Mouse (Mus musculus) stomach, embryonic 14.5 days (tissue): ENCODE results near the gene Gm813. TPM values are rescaled to one million over a fixed set of nuclear protein-coding genes. Genes with fewer than 3 reads are reported as not detected.
"Not testable (repeated sequence)": the region's sequence is repeated elsewhere in the genome, so short reads cannot be mapped to it uniquely, and the experiment has no call there.

Experiments used
- ATAC-seq: fragments of 200-750 bp; cut with Nextera tagmentation; 2 replicates; pipeline ENCODE4 v1.8.0; 2017; ENCODE audit warnings: low read depth, moderate TSS enrichment; ENCODE audit not compliant: insufficient number of reproducible peaks, insufficient read depth, low FRiP score
- H3K27ac ChIP-seq: fragments of 300-500 bp; sonication (generic); 2 replicates; pipeline ENCODE4 v1.5.1; 2014; ENCODE audit warnings: mild to moderate bottlenecking, low read length, moderate library complexity, mixed read lengths
- H3K27me3 ChIP-seq: fragments of 300-500 bp; sonication (generic); 2 replicates; pipeline ENCODE4 v1.6.1; 2014; ENCODE audit warnings: low read length, control low read depth, mixed read lengths; ENCODE audit not compliant: control insufficient read depth, insufficient read depth
- H3K36me3 ChIP-seq: fragments of 300-500 bp; sonication (generic); 2 replicates; pipeline ENCODE4 v1.6.1; 2014; ENCODE audit warnings: mild to moderate bottlenecking, control low read depth, low read length, moderate library complexity, mixed read lengths; ENCODE audit not compliant: control insufficient read depth, insufficient read depth
- H3K4me1 ChIP-seq: fragments of 300-500 bp; sonication (generic); 2 replicates; pipeline ENCODE4 v1.6.1; 2014; ENCODE audit warnings: low read length, control low read depth, mixed read lengths; ENCODE audit not compliant: control insufficient read depth, insufficient read depth
- H3K4me2 ChIP-seq: fragments of 300-500 bp; sonication (generic); replicated peaks from 2 replicates; pipeline ENCODE4 v1.6.1; 2014; ENCODE audit warnings: low read depth, low read length, control low read depth
- H3K4me3 ChIP-seq: fragments of 300-500 bp; sonication (generic); 2 replicates; pipeline ENCODE4 v1.5.1; 2014; ENCODE audit warnings: low read depth, low read length, control low read depth
- H3K9ac ChIP-seq: fragments of 300-500 bp; sonication (generic); replicated peaks from 2 replicates; pipeline ENCODE4 v1.6.1; 2014; ENCODE audit warnings: low read depth, mild to moderate bottlenecking, control low read depth, low read length, moderate library complexity, mixed read lengths
- H3K9me3 ChIP-seq: fragments of 300-500 bp; sonication (generic); 2 replicates; pipeline ENCODE4 v1.6.1; 2016; ENCODE audit warnings: low read depth, low read length, control low read depth; ENCODE audit not compliant: control insufficient read depth
- WGBS: fragments of 180-500 bp; shearing (Covaris S2); extraction: QIAGEN DNeasy Blood & Tissue Kit; methylation state at CpG from one replicate; pipeline ENCODE4 v1.1.7; 2014; 5-methylcytosine and 5-hydroxymethylcytosine counted together
- polyA plus RNA-seq: library from polyadenylated mRNA; unstranded; fragments of >200 nt; fragmentation: Nextera tagmentation; extraction: Ambion mirVana; gene quantifications from 2 replicates; pipeline ENCODE4 v1.2.1, GENCODE M21; 2014

The Gm813 gene
- polyA plus RNA-seq, result not detected in 2 replicates

- no peak within 1 kb of the TSS for H3K9ac ChIP-seq
- H3K36me3 ChIP-seq, result no peaks in the 10 kb centered on the region
- 86% methylated on average over 6 of the region's 6 CpGs for WGBS
- H3K4me3 ChIP-seq, result no peak within 1 kb of the TSS
- no peaks in the 10 kb centered on the region for H3K27me3 ChIP-seq
- H3K9me3 ChIP-seq, result no peaks in the 10 kb centered on the region
- ATAC-seq, result no peak
- no peaks in the 10 kb centered on the region for H3K4me1 ChIP-seq
- H3K27ac ChIP-seq, result no peak within 1 kb of the TSS
- H3K4me2 ChIP-seq, result no peak within 1 kb of the TSS
These were observed at the start of gene Gm813 for GRCm38 (mm10) chr16:58616878-58617277. Gm813 (minus strand) TSS chr16:58616978.

DNA sequence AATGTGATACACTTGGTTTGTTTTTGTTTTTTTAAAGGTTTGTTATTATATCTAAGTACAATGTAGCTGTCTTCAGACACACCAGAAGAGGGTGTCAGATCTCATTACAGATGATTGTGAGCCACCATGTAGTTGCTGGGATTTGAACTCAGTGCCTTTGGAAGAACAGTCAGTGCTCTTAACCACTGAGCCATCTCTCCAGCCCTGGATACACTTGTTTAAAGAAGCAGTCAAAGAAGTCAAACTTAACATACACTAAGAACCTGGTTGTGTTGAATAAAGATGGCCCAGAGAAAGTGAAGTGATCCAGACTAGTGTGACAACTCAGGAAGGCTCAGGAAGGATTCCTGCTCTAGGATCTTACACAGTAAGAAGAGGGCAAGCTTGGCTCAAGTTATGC, 48.4 kb upstream of the Gm813 start:
- not testable (repeated sequence) for H3K4me1 ChIP-seq, H3K36me3 ChIP-seq, H3K27me3 ChIP-seq, H3K9me3 ChIP-seq, H3K27ac ChIP-seq, H3K4me2 ChIP-seq, H3K4me3 ChIP-seq, H3K9ac ChIP-seq, ATAC-seq

GRCm38 (mm10) chr16:58663816-58664215, 47.0 kb upstream of the Gm813 start:
- no peak for ATAC-seq
- Histone ChIP-seq H3K27me3 (no peaks in the 10 kb centered on the region), H3K9me3 (no peaks in the 10 kb centered on the region), H3K4me1 (no peaks in the 10 kb centered on the region), H3K9ac (no peak overlapping the region), H3K36me3 (no peaks in the 10 kb centered on the region), H3K4me3 (no peak overlapping the region), H3K27ac (no peak overlapping the region), H3K4me2 (no peak overlapping the region)
- 83% methylated on average over 2 of the region's 2 CpGs for WGBS

DNA sequence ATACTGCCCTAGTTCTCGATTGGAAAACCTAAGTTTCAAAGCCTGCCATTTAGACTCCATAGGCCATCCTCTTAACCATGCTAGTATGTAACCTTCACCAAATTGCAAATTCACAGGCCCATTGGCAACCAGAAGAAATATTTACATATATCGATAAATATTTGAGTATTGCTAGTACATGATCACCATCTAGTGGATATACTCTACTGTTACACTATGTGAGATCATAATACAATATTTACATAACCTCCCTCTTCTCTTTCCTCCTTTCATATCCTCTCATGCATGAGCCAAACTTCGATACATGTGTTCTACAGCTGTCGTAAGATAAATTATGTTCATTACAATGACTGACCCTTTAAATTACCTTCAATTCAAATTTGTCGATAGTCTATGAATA, 46.2 kb upstream of the Gm813 start:
- Histone ChIP-seq H3K4me1 (no peaks in the 10 kb centered on the region), H3K9ac (no peak overlapping the region), H3K36me3 (no peaks in the 10 kb centered on the region), H3K9me3 (no peaks in the 10 kb centered on the region), H3K4me3 (no peak overlapping the region), H3K27ac (no peak overlapping the region), H3K27me3 (no peaks in the 10 kb centered on the region), H3K4me2 (no peak overlapping the region)
- WGBS, result 51% methylated on average over 5 of the region's 5 CpGs
- ATAC-seq, result peak; percentile 14; the same call in 1 of the 2 replicates

- Histone ChIP-seq H3K27ac (no peak overlapping the region), H3K4me2 (no peak overlapping the region), H3K36me3 (no peaks in the 10 kb centered on the region), H3K4me1 (no peaks in the 10 kb centered on the region), H3K27me3 (no peaks in the 10 kb centered on the region), H3K4me3 (no peak overlapping the region), H3K9me3 (no peaks in the 10 kb centered on the region), H3K9ac (no peak overlapping the region)
- no peak for ATAC-seq
These were observed 45.6 kb upstream of the Gm813 start for GRCm38 (mm10) chr16:58662287-58662791.

DNA sequence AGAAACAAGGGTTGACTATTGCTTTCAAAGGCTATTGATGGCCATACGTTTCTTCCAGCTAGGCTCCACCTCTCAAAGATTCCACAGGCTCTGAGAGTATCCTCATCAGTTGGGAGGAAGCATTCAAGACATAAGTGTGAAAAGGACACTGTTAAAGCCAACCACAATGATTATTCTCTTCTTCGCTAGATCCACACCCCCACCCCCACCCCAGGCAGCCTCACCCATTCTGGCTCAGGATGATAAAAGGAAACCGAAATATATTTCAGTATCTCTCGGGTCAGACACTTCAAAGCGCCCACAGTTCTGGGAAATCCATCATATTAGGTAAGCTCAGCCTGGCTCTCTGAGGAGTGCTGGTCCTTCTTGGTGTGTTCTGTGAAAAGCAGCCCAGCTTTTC, 45.0 kb upstream of the Gm813 start:
- H3K4me2 ChIP-seq, result no peak overlapping the region
- H3K9me3 ChIP-seq, result no peaks in the 10 kb centered on the region
- no peak overlapping the region for H3K9ac ChIP-seq
- no peaks in the 10 kb centered on the region for H3K4me1 ChIP-seq
- H3K36me3 ChIP-seq, result no peaks in the 10 kb centered on the region
- WGBS, result 74% methylated on average over 5 of the region's 5 CpGs
- peak; percentile 53; the same call in 1 of the 2 replicates for ATAC-seq
- no peak overlapping the region for H3K27ac ChIP-seq
- no peaks in the 10 kb centered on the region for H3K27me3 ChIP-seq
- no peak overlapping the region for H3K4me3 ChIP-seq

GRCm38 (mm10) chr16:58658668-58659067, 41.9 kb upstream of the Gm813 start:
- H3K4me3 ChIP-seq, result no peak overlapping the region
- H3K4me1 ChIP-seq, result no peaks in the 10 kb centered on the region
- H3K27me3 ChIP-seq, result no peaks in the 10 kb centered on the region
- no peak for ATAC-seq
- H3K9me3 ChIP-seq, result no peaks in the 10 kb centered on the region
- no peak overlapping the region for H3K4me2 ChIP-seq
- no peak overlapping the region for H3K27ac ChIP-seq
- no peaks in the 10 kb centered on the region for H3K36me3 ChIP-seq
- 82% methylated on average over 6 of the region's 6 CpGs for WGBS
- no peak overlapping the region for H3K9ac ChIP-seq

DNA sequence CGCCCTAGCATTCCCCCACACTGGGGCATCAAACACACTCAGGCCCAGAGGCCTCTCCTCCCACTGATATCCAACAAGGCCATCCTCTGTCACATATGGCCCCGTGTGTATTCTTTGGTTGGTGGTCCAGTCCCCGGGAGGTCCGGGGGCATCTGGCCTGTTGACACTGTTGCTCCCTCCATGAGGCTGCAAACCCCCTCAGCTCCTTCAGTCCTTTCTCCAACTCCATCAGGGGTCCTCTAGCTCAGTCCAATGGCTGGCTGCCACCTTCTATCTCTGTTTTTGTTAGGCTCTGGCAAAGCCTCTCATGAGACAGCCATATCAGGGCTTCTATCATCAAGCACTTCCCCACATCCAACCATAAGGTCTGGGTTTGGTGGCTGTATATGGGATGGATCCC, 39.7 kb upstream of the Gm813 start:
- WGBS, result 84% methylated on average over 4 of the region's 4 CpGs
- H3K9me3 ChIP-seq, result no peaks in the 10 kb centered on the region
- H3K27me3 ChIP-seq, result no peaks in the 10 kb centered on the region
- no peak overlapping the region for H3K4me3 ChIP-seq
- H3K4me2 ChIP-seq, result no peak overlapping the region
- no peak overlapping the region for H3K9ac ChIP-seq
- no peak for ATAC-seq
- H3K4me1 ChIP-seq, result no peaks in the 10 kb centered on the region
- H3K36me3 ChIP-seq, result no peaks in the 10 kb centered on the region
- H3K27ac ChIP-seq, result no peak overlapping the region

DNA sequence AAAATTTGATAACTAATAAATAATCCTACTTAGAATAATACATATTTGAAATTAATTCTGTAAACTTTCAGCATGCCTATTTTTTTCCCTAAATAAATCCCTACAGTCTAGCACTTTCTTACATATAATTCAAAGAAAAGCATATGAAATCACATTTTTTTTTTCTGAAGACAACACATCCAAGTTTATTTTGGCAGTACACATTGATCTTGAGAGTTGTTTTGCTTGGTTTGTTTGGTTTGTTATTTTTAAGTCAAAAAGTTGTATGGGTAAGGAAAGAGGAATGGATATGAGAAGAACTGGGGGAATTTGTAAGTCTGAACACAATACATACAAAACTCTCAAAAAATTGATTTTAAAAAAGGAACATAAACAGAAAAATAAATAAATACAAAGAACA, 39.0 kb upstream of the Gm813 start:
- no peak for ATAC-seq
- no peak overlapping the region for H3K4me3 ChIP-seq
- no peaks in the 10 kb centered on the region for H3K9me3 ChIP-seq
- no peak overlapping the region for H3K27ac ChIP-seq
- no peaks in the 10 kb centered on the region for H3K36me3 ChIP-seq
- H3K27me3 ChIP-seq, result no peaks in the 10 kb centered on the region
- H3K4me1 ChIP-seq, result no peaks in the 10 kb centered on the region
- no peak overlapping the region for H3K4me2 ChIP-seq
- no peak overlapping the region for H3K9ac ChIP-seq
